Mouse (Mus musculus) olfactory bulb, adult 2 months (tissue): ENCODE measurements at regions not wholly inside any gene's neighbourhood (a gene's known extent, or its start where the extent isn't known, plus 50 kb on each side); places are given as distances from the start of the nearest gene placed in this dataset.

Experiments used
- H3K27ac ChIP-seq: fragments of 200-500 bp; 2 replicates; pipeline ENCODE4 v1.5.1; 2012; ENCODE audit warnings: low read depth, low read length; ENCODE audit not compliant: insufficient read depth
- H3K4me1 ChIP-seq: fragments of 200-500 bp; 2 replicates; pipeline ENCODE4 v1.6.1; 2012; ENCODE audit warnings: low read length; ENCODE audit not compliant: control insufficient read depth, insufficient read depth
- H3K4me3 ChIP-seq: fragments of 200-500 bp; 2 replicates; pipeline ENCODE4 v1.5.1; 2012; ENCODE audit warnings: mild to moderate bottlenecking, low read depth, low read length, moderate library complexity; ENCODE audit not compliant: insufficient read depth
- CTCF ChIP-seq: fragments of 200-500 bp; IDR thresholded peaks from 2 replicates; pipeline ENCODE4 v1.5.1; 2012; ENCODE audit warnings: low read depth, mild to moderate bottlenecking, low read length, moderate library complexity; ENCODE audit not compliant: insufficient read depth
- POLR2A ChIP-seq: fragments of 200-500 bp; IDR thresholded peaks from 2 replicates; pipeline ENCODE4 v1.6.1; 2012; ENCODE audit warnings: mild to moderate bottlenecking, low read depth, low read length, moderate library complexity; ENCODE audit not compliant: insufficient read depth
- WGBS: fragments of 180-500 bp; shearing (Covaris S2); methylation state at CpG from one replicate; pipeline ENCODE4 v1.1.7; 2018; 5-methylcytosine and 5-hydroxymethylcytosine counted together

- H3K4me1 ChIP-seq = no peaks in the 10 kb centered on the region
- TF ChIP-seq POLR2A (no peak), CTCF (no peak)
- no peak overlapping the region for H3K27ac ChIP-seq
- no peak overlapping the region for H3K4me3 ChIP-seq
- 62% methylated on average over 18 of the region's 18 CpGs for WGBS
Observed at GRCm38 (mm10) chr13:60497714-60498400, 103.9 kb upstream of the Dapk1 start.

- no peak overlapping the region for H3K4me3 ChIP-seq
- TF ChIP-seq POLR2A (no peak), CTCF (no peak)
- 92% methylated on average over 2 of the region's 2 CpGs for WGBS
- H3K4me1 ChIP-seq = no peaks in the 10 kb centered on the region; the same call in 1 of the 2 replicates
- H3K27ac ChIP-seq = no peak overlapping the region
Observed at GRCm38 (mm10) chr13:60504196-60504595, 97.6 kb upstream of the Dapk1 start.

GRCm38 (mm10) chr13:60507611-60508010, 94.1 kb upstream of the Dapk1 start:
- Histone ChIP-seq H3K27ac (no peak overlapping the region), H3K4me3 (no peak overlapping the region)
- 91% methylated on average over 3 of the region's 3 CpGs for WGBS

GRCm38 (mm10) chr13:60508054-60508453, 93.7 kb upstream of the Dapk1 start:
- WGBS = 75% methylated on average over 4 of the region's 4 CpGs
- peaks cover 13% of the 10 kb centered on the region for H3K4me1 ChIP-seq
- no peak for TF ChIP-seq POLR2A
- no peak for TF ChIP-seq CTCF
- no peak overlapping the region for H3K4me3 ChIP-seq
- H3K27ac ChIP-seq = no peak overlapping the region

More at GRCm38 (mm10) chr13:60507611-60508010, 94.1 kb upstream of the Dapk1 start:
- no peak for TF ChIP-seq CTCF
- no peak for TF ChIP-seq POLR2A
- H3K4me1 ChIP-seq = peaks cover 9% of the 10 kb centered on the region

- H3K4me3 ChIP-seq = no peak overlapping the region
- TF ChIP-seq POLR2A = no peak
- TF ChIP-seq CTCF = no peak
- peaks cover 15% of the 10 kb centered on the region for H3K4me1 ChIP-seq
- WGBS = 54% methylated on average over 5 of the region's 5 CpGs
- H3K27ac ChIP-seq = no peak overlapping the region
Observed at GRCm38 (mm10) chr13:60508856-60509255, 92.9 kb upstream of the Dapk1 start.

GRCm38 (mm10) chr13:60511101-60511500, 90.6 kb upstream of the Dapk1 start:
- Histone ChIP-seq H3K27ac (no peak overlapping the region), H3K4me1 (peaks cover 16% of the 10 kb centered on the region), H3K4me3 (no peak overlapping the region)
- TF ChIP-seq CTCF (no peak), POLR2A (no peak)
- 85% methylated on average over 7 of the region's 7 CpGs for WGBS

GRCm38 (mm10) chr13:60511628-60512027, 90.1 kb upstream of the Dapk1 start:
- Histone ChIP-seq H3K4me3 (no peak overlapping the region), H3K27ac (no peak overlapping the region), H3K4me1 (peaks cover 16% of the 10 kb centered on the region)
- 75% methylated on average over 8 of the region's 8 CpGs for WGBS
- TF ChIP-seq POLR2A (no peak), CTCF (no peak)

GRCm38 (mm10) chr13:60513756-60514155, 88.0 kb upstream of the Dapk1 start:
- TF ChIP-seq CTCF (no peak), POLR2A (no peak)
- Histone ChIP-seq H3K27ac (no peak overlapping the region), H3K4me1 (peaks cover 16% of the 10 kb centered on the region), H3K4me3 (no peak overlapping the region)
- WGBS = 41% methylated on average over 7 of the region's 7 CpGs

GRCm38 (mm10) chr13:60514806-60515205, 86.9 kb upstream of the Dapk1 start:
- H3K27ac ChIP-seq = no peak overlapping the region
- WGBS = 92% methylated on average over 9 of the region's 9 CpGs
- H3K4me1 ChIP-seq = peaks cover 16% of the 10 kb centered on the region
- no peak for TF ChIP-seq POLR2A
- TF ChIP-seq CTCF = no peak
- H3K4me3 ChIP-seq = no peak overlapping the region
